Mouse (Mus musculus) stomach, embryonic 16.5 days (tissue): ENCODE data around the gene Prmt3. TPM values are rescaled to one million over a fixed set of nuclear protein-coding genes. Genes with fewer than 3 reads are reported as not detected.

Source experiments
- polyA plus RNA-seq: library from polyadenylated mRNA; unstranded; fragments of >200 nt; fragmentation: Nextera tagmentation; extraction: Ambion mirVana; gene quantifications from 2 replicates; pipeline ENCODE4 v1.2.1, GENCODE M21; 2015

Gene Prmt3
- polyA plus RNA-seq, 1 experiment from 2014 or later = 42.0 TPM

Other genes with a start within 250 kb of the Prmt3 start
- gene Dbx1, start 141.5 kb upstream of the Prmt3 start, polyA plus RNA-seq = 0.28 TPM in 1 of 2 replicates, not detected in the other
- gene Htatip2, start 19.2 kb upstream of the Prmt3 start, polyA plus RNA-seq = 24.8 and 25.3 TPM in 2 replicates
- gene Slc6a5, start 131.8 kb downstream of the Prmt3 start, polyA plus RNA-seq = 0.05 TPM in 1 of 2 replicates, not detected in the other
- 4.0 and 4.6 TPM in 2 replicates for gene Nell1, start 196.5 kb downstream of the Prmt3 start, polyA plus RNA-seq